Mouse (Mus musculus): ENCODE measurements around the gene B4galt5.

GRCm38 (mm10) chr2:167324151-167324930, 24.6 kb downstream of the B4galt5 start:
- no peak for TF ChIP-seq POLR2A (IDR thresholded peaks at IDR 0.05; ENCODE audit: insufficient read length, low read depth)
- TF ChIP-seq POLR2AphosphoS2 (IDR thresholded peaks at IDR 0.05; ENCODE audit: insufficient read length, low read depth): no peak
- TF ChIP-seq REST (IDR thresholded peaks at IDR 0.05; ENCODE audit: insufficient read depth, insufficient read length): no peak
- TF ChIP-seq TCF3 (IDR thresholded peaks at IDR 0.05; ENCODE audit: insufficient read length, low read depth): no peak
- TF ChIP-seq MYOD1 (IDR thresholded peaks at IDR 0.05; ENCODE audit: control insufficient read depth in 1 of 3, insufficient read length in 2 of 3, low read depth in 2 of 3): no peak
- TF ChIP-seq E2F4 (IDR thresholded peaks at IDR 0.05; ENCODE audit: insufficient read depth): no peak
- TF ChIP-seq USF1 (IDR thresholded peaks at IDR 0.05; ENCODE audit: low read depth): no peak
- TF ChIP-seq TCF12 (IDR thresholded peaks at IDR 0.05; ENCODE audit: insufficient read depth, poor library complexity, severe bottlenecking): no peak
- TF ChIP-seq SRF (IDR thresholded peaks at IDR 0.05; ENCODE audit: control insufficient read depth, insufficient read length, low read depth): no peak
- TF ChIP-seq MYOG (IDR thresholded peaks at IDR 0.05; ENCODE audit: control insufficient read depth in 1 of 3, insufficient read depth in 1 of 3, insufficient read length in 2 of 3, low read depth in 2 of 3): no peak

Measured in myocyte (in vitro differentiated cells).